Mouse (Mus musculus): ENCODE data around the gene Rnf169. TPM values are rescaled to one million over a fixed set of nuclear protein-coding genes. Genes with fewer than 3 reads are reported as not detected.
A peak's percentile ranks its signal among the peaks of the same experiment; 100 is the strongest.

Rnf169 gene
- polyA plus RNA-seq (2016; fragmentation: Nextera tagmentation; extraction: Ambion mirVana): 6.0 and 7.1 TPM in 2 replicates

- under 1% methylated on average over 48 of the region's 55 CpGs for WGBS
- ATAC-seq (ENCODE audit: low FRiP score): peak; percentile 95
These were observed at the start of gene Rnf169 for GRCm38 (mm10) chr7:99980132-99980591. Gene Rnf169, minus strand, starts transcription at chr7:99980448.

GRCm38 (mm10) chr7:100029307-100029706 is 49.1 kb upstream of the Rnf169 start:
- Histone ChIP-seq H3K9me3 (no peaks in the 10 kb centered on the region), H3K4me3 (replicated peaks) (no peak overlapping the region), H3K4me2 (no peak overlapping the region), H3K27me3 (no peaks in the 10 kb centered on the region), H3K27ac (no peak overlapping the region), H3K9ac (no peak overlapping the region), H3K4me1 (no peaks in the 10 kb centered on the region), H3K36me3 (replicated peaks) (no peaks in the 10 kb centered on the region)
- ATAC-seq (ENCODE audit: low FRiP score): no peak
- 47% methylated on average over 3 of the region's 3 CpGs for WGBS

More at GRCm38 (mm10) chr7:99980132-99980591, at the start of gene Rnf169:
- H3K4me2 ChIP-seq: peak within 1 kb of the TSS; percentile 61
- H3K27ac ChIP-seq: peak within 1 kb of the TSS; percentile 97
- no peaks in the 10 kb centered on the region for H3K9me3 ChIP-seq
- peaks cover 17% of the 10 kb centered on the region for H3K4me1 ChIP-seq
- peak within 1 kb of the TSS; percentile 98 for H3K9ac ChIP-seq
- no peaks in the 10 kb centered on the region for H3K36me3 ChIP-seq (replicated peaks)
- peak within 1 kb of the TSS; percentile 97 for H3K4me3 ChIP-seq (replicated peaks)
- no peaks in the 10 kb centered on the region for H3K27me3 ChIP-seq

- ATAC-seq (ENCODE audit: low FRiP score): no peak
- Histone ChIP-seq H3K27me3 (no peaks in the 10 kb centered on the region), H3K27ac (no peak overlapping the region)
These were observed 47.1 kb upstream of the Rnf169 start for GRCm38 (mm10) chr7:100027353-100027752.

GRCm38 (mm10) chr7:100017056-100017455 is 36.8 kb upstream of the Rnf169 start:
- H3K36me3 ChIP-seq (replicated peaks): no peaks in the 10 kb centered on the region
- ATAC-seq (ENCODE audit: low FRiP score): no peak
- no peak overlapping the region for H3K9ac ChIP-seq
- H3K27me3 ChIP-seq: no peaks in the 10 kb centered on the region
- no peaks in the 10 kb centered on the region for H3K4me1 ChIP-seq
- H3K9me3 ChIP-seq: no peaks in the 10 kb centered on the region
- no peak overlapping the region for H3K4me3 ChIP-seq (replicated peaks)
- WGBS: 93% methylated on average over 8 of the region's 8 CpGs
- H3K4me2 ChIP-seq: no peak overlapping the region
- H3K27ac ChIP-seq: no peak overlapping the region

More at GRCm38 (mm10) chr7:100027353-100027752, 47.1 kb upstream of the Rnf169 start:
- no peak overlapping the region for H3K4me3 ChIP-seq (replicated peaks)
- H3K9ac ChIP-seq: no peak overlapping the region
- 69% methylated on average over 5 of the region's 5 CpGs for WGBS
- no peaks in the 10 kb centered on the region for H3K36me3 ChIP-seq (replicated peaks)
- no peak overlapping the region for H3K4me2 ChIP-seq
- no peaks in the 10 kb centered on the region for H3K4me1 ChIP-seq
- H3K9me3 ChIP-seq: no peaks in the 10 kb centered on the region

GRCm38 (mm10) chr7:100014123-100014600 is 33.9 kb upstream of the Rnf169 start:
- no peak overlapping the region for H3K4me2 ChIP-seq
- H3K9ac ChIP-seq: no peak overlapping the region
- 75% methylated on average over 8 of the region's 8 CpGs for WGBS
- H3K36me3 ChIP-seq (replicated peaks): no peaks in the 10 kb centered on the region
- peaks cover 16% of the 10 kb centered on the region for H3K27me3 ChIP-seq
- no peak for ATAC-seq (ENCODE audit: low FRiP score)
- no peak overlapping the region for H3K4me3 ChIP-seq (replicated peaks)
- H3K4me1 ChIP-seq: peaks cover 3% of the 10 kb centered on the region; the same call in 1 of the 2 replicates
- no peak overlapping the region for H3K27ac ChIP-seq
- no peaks in the 10 kb centered on the region for H3K9me3 ChIP-seq

GRCm38 (mm10) chr7:100012515-100012914 is 32.3 kb upstream of the Rnf169 start:
- Histone ChIP-seq H3K9me3 (no peaks in the 10 kb centered on the region), H3K27me3 (peaks cover 33% of the 10 kb centered on the region), H3K4me1 (peaks cover 3% of the 10 kb centered on the region; the same call in 1 of the 2 replicates), H3K4me3 (replicated peaks) (no peak overlapping the region), H3K27ac (no peak overlapping the region), H3K36me3 (replicated peaks) (no peaks in the 10 kb centered on the region), H3K4me2 (no peak overlapping the region), H3K9ac (no peak overlapping the region)
- WGBS: 75% methylated on average over 6 of the region's 6 CpGs
- no peak for ATAC-seq (ENCODE audit: low FRiP score)

GRCm38 (mm10) chr7:100012085-100012484 is 31.8 kb upstream of the Rnf169 start:
- Histone ChIP-seq H3K9ac (no peak overlapping the region), H3K4me2 (no peak overlapping the region), H3K4me3 (replicated peaks) (no peak overlapping the region), H3K27ac (no peak overlapping the region), H3K4me1 (peaks cover 3% of the 10 kb centered on the region; the same call in 1 of the 2 replicates), H3K9me3 (no peaks in the 10 kb centered on the region), H3K36me3 (replicated peaks) (no peaks in the 10 kb centered on the region), H3K27me3 (peaks cover 37% of the 10 kb centered on the region)
- WGBS: 76% methylated on average over 8 of the region's 8 CpGs
- no peak for ATAC-seq (ENCODE audit: low FRiP score)

- 51% methylated on average over 5 of the region's 5 CpGs for WGBS
- no peak for ATAC-seq (ENCODE audit: low FRiP score)
- Histone ChIP-seq H3K4me2 (no peak overlapping the region), H3K27ac (no peak overlapping the region), H3K36me3 (replicated peaks) (no peaks in the 10 kb centered on the region), H3K4me3 (replicated peaks) (no peak overlapping the region), H3K9ac (no peak overlapping the region), H3K9me3 (no peaks in the 10 kb centered on the region), H3K27me3 (peaks cover 51% of the 10 kb centered on the region), H3K4me1 (peaks cover 10% of the 10 kb centered on the region)
These were observed 30.5 kb upstream of the Rnf169 start for GRCm38 (mm10) chr7:100010711-100011110.

- Histone ChIP-seq H3K9ac (no peak overlapping the region), H3K9me3 (no peaks in the 10 kb centered on the region), H3K4me3 (replicated peaks) (no peak overlapping the region), H3K36me3 (replicated peaks) (no peaks in the 10 kb centered on the region), H3K4me1 (peaks cover 18% of the 10 kb centered on the region), H3K4me2 (no peak overlapping the region), H3K27me3 (peaks cover 62% of the 10 kb centered on the region), H3K27ac (no peak overlapping the region)
- 0 out of 2 replicates have a peak, but pooled peaks have one; percentile 46 for ATAC-seq (ENCODE audit: low FRiP score)
- 9% methylated on average over 11 of the region's 11 CpGs for WGBS
These were observed 29.4 kb upstream of the Rnf169 start for GRCm38 (mm10) chr7:100009640-100010039.

- whole genome bisulfite sequencing: 88% methylated on average over 4 of the region's 4 CpGs
- H3K4me1 ChIP-seq: peaks cover 18% of the 10 kb centered on the region
- H3K4me3 ChIP-seq (replicated peaks): no peak overlapping the region
- H3K36me3 ChIP-seq (replicated peaks): no peaks in the 10 kb centered on the region
- no peaks in the 10 kb centered on the region for H3K9me3 ChIP-seq
- H3K27ac ChIP-seq: no peak overlapping the region
- ATAC-seq (ENCODE audit: low FRiP score): no peak
- peaks cover 70% of the 10 kb centered on the region for H3K27me3 ChIP-seq
- H3K9ac ChIP-seq: no peak overlapping the region
- no peak overlapping the region for H3K4me2 ChIP-seq
These were observed 28.5 kb upstream of the Rnf169 start for GRCm38 (mm10) chr7:100008765-100009164.

- Histone ChIP-seq H3K9ac (peak overlapping the region; percentile 59; the same call in 1 of the 2 replicates), H3K4me1 (peaks cover 18% of the 10 kb centered on the region), H3K4me2 (peak overlapping the region; percentile 93), H3K27me3 (peaks cover 76% of the 10 kb centered on the region), H3K4me3 (replicated peaks) (peak overlapping the region; percentile 51), H3K36me3 (replicated peaks) (no peaks in the 10 kb centered on the region), H3K9me3 (no peaks in the 10 kb centered on the region), H3K27ac (no peak overlapping the region)
- WGBS: 3% methylated on average over 11 of the region's 11 CpGs
- ATAC-seq (ENCODE audit: low FRiP score): no peak
These were observed 26.2 kb upstream of the Rnf169 start for GRCm38 (mm10) chr7:100006411-100006810.

- H3K4me2 ChIP-seq: peak within 1 kb of the TSS; percentile 93
- no peaks in the 10 kb centered on the region for H3K36me3 ChIP-seq (replicated peaks)
- no peaks in the 10 kb centered on the region for H3K9me3 ChIP-seq
- H3K4me3 ChIP-seq (replicated peaks): peak within 1 kb of the TSS; percentile 51
- WGBS: under 1% methylated on average over 42 of the region's 44 CpGs
- ATAC-seq (ENCODE audit: low FRiP score): peak; percentile 74; the same call in 1 of the 2 replicates
- H3K9ac ChIP-seq: peak within 1 kb of the TSS; percentile 59
- no peak within 1 kb of the TSS for H3K27ac ChIP-seq
- peaks cover 76% of the 10 kb centered on the region for H3K27me3 ChIP-seq
- peaks cover 18% of the 10 kb centered on the region for H3K4me1 ChIP-seq
These were observed 25.5 kb upstream of the Rnf169 start, which contains the start of gene Chrdl2 for GRCm38 (mm10) chr7:100005790-100006189. Gene Chrdl2, plus strand, starts transcription at chr7:100006172.

- H3K9ac ChIP-seq: no peak overlapping the region
- H3K4me3 ChIP-seq (replicated peaks): no peak overlapping the region
- H3K36me3 ChIP-seq (replicated peaks): no peaks in the 10 kb centered on the region
- peaks cover 14% of the 10 kb centered on the region; the same call in 1 of the 2 replicates for H3K4me1 ChIP-seq
- H3K4me2 ChIP-seq: no peak overlapping the region
- H3K27ac ChIP-seq: no peak overlapping the region
- 61% methylated on average over 9 of the region's 9 CpGs for WGBS
- H3K27me3 ChIP-seq: peaks cover 56% of the 10 kb centered on the region
- no peaks in the 10 kb centered on the region for H3K9me3 ChIP-seq
- ATAC-seq (ENCODE audit: low FRiP score): no peak
These were observed 23.5 kb upstream of the Rnf169 start for GRCm38 (mm10) chr7:100003781-100004180.
